Mouse (Mus musculus): Measurements from ENCODE around the gene Pom121l2. TPM values are rescaled to one million over a fixed set of nuclear protein-coding genes. Genes with fewer than 3 reads are reported as not detected.
A peak's percentile ranks its signal among the peaks of the same experiment; 100 is the strongest.

The Pom121l2 gene
- polyA plus RNA-seq (2015; fragmentation: Nextera tagmentation; extraction: Ambion mirVana), result not detected in 2 replicates

- Histone ChIP-seq H3K4me2 (ENCODE audit: low read depth, low read length) (peak within 1 kb of the TSS; percentile 71), H3K9ac (ENCODE audit: low read depth, low read length) (peak within 1 kb of the TSS; percentile 26), H3K4me3 (ENCODE audit: low read depth, low read length) (peak within 1 kb of the TSS; percentile 54), H3K4me1 (ENCODE audit: control insufficient read depth, low read depth, low read length) (peaks cover 2% of the 10 kb centered on the region; the same call in 1 of the 2 replicates), H3K27me3 (ENCODE audit: control insufficient read depth, insufficient read depth, low read depth, low read length) (peaks cover 43% of the 10 kb centered on the region), H3K9me3 (replicated peaks; ENCODE audit: control insufficient read depth, low read length) (no peaks in the 10 kb centered on the region), H3K36me3 (ENCODE audit: control insufficient read depth, insufficient read depth) (no peaks in the 10 kb centered on the region), H3K27ac (ENCODE audit: low read length) (no peak within 1 kb of the TSS)
- ATAC-seq (ENCODE audit: low read depth), result no peak
- under 1% methylated on average over 58 of the region's 58 CpGs for WGBS (ENCODE audit: insufficient replicate concordance)
Observed at GRCm38 (mm10) chr13:21980981-21981802, at the start of gene Pom121l2. Gene Pom121l2, plus strand, starts transcription at chr13:21981194.

DNA sequence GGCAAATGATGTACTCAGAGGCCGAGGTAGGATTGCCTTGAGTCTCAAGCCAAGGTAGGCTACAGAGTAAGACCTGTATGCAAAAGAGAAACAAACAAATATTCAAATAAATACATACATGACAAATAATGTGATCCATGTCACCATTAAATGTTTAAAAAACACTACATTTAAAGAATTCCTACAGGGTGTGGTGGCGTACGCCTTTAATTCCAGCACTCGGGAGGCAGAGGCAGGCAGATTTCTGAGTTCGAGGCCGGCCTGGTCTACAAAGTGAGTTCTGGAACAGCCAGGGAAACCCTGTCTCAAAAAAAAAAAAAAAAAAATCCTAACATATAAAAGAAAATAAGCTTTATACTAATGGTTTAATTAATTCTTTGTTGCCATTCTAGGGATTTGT is 49.3 kb upstream of the Pom121l2 start:
- H3K4me1 ChIP-seq (ENCODE audit: control insufficient read depth, low read depth, low read length), result peaks cover 23% of the 10 kb centered on the region
- no peak overlapping the region for H3K9ac ChIP-seq (ENCODE audit: low read depth, low read length)
- no peak overlapping the region for H3K4me3 ChIP-seq (ENCODE audit: low read depth, low read length)
- H3K4me2 ChIP-seq (ENCODE audit: low read depth, low read length), result no peak overlapping the region
- ATAC-seq (ENCODE audit: low read depth), result no peak
- H3K27ac ChIP-seq (ENCODE audit: low read length), result no peak overlapping the region
- H3K36me3 ChIP-seq (ENCODE audit: control insufficient read depth, insufficient read depth), result no peaks in the 10 kb centered on the region
- H3K9me3 ChIP-seq (replicated peaks; ENCODE audit: control insufficient read depth, low read length), result no peaks in the 10 kb centered on the region
- H3K27me3 ChIP-seq (ENCODE audit: control insufficient read depth, insufficient read depth, low read depth, low read length), result no peaks in the 10 kb centered on the region
- 69% methylated on average over 6 of the region's 6 CpGs for WGBS (ENCODE audit: insufficient replicate concordance)

DNA sequence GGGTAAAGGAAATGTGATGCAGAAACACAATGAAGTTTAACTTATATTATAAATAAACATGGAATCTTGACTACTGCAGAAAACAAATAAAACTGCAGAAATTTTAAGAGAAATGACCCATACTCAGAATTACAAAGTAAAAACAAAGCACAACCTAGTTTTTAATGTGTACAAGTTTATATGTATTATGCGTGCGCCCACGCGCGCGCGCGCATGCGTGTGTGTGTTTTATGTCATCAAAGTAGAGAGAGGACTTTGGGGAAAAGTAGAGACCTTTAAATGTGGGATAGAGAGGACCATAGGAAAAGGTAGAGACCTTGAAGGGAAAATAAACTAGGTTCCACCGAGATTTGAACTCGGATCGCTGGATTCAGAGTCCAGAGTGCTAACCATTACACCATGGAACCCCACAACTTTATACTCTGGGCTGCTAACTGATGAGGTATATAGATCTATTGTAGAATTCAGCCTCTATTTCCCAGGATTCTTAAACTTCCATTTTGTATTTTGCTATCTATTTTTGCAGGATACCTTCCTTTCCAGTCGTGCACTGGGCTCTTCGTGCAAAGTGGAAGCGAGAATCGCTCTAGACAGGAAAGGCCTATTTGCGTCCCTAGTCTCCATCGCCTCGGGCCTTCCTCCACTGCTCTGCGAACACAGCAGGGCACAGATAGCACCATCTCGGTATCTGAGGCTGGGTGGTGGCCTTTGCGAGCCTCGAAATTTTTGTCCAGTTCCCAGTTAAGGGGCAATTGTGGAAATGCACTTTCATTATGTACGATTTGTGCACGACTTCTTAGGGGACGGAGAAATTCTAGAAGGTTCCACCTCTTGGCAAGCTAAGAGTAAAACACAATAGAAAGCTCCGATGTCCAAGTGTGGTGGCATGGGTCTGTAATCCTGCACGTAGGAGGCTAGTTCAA is 47.1 kb upstream of the Pom121l2 start:
- Histone ChIP-seq H3K4me3 (ENCODE audit: low read depth, low read length) (peak overlapping the region; percentile 41), H3K27ac (ENCODE audit: low read length) (peak overlapping the region; percentile 60), H3K4me1 (ENCODE audit: control insufficient read depth, low read depth, low read length) (peaks cover 30% of the 10 kb centered on the region)

DNA sequence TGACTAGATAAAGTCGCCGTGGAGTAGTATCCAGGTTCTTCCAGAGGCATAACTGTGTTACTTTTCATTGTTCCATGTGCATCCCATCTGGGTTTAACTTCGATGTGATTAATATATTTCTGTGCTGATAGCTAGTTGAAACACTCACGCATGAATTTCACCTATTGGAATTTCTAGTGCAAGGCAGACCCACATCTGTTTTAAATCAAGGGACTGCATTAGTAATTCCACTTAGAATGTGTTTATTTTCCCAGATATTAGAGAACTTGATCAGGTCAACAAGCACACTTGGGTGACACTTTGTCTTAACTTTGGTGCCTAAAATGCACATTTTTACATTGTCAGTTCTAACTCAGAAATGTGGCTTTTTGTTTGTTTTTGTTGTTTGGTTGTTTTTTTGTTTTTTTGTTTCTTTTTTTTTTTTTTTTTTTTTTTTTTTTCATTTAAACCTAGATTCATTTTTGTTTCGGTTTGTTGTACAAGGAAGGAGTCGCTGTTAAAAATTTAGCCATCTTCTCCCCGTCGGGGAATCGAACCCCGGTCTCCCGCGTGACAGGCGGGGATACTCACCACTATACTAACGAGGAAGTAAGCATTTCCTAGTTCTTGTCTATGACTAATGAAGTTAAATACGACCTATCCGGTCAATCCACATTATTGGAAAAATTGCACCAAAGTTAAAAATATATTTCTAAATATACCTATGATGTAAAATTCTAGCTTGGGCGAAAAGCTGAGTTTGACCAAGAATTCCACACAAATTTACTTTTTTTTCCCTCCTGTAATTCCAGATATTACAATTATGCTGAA is 45.8 kb upstream of the Pom121l2 start:
- H3K4me1 ChIP-seq (ENCODE audit: control insufficient read depth, low read depth, low read length), result peaks cover 25% of the 10 kb centered on the region
- ATAC-seq (ENCODE audit: low read depth), result no peak
- H3K9me3 ChIP-seq (replicated peaks; ENCODE audit: control insufficient read depth, low read length), result no peaks in the 10 kb centered on the region
- H3K36me3 ChIP-seq (ENCODE audit: control insufficient read depth, insufficient read depth), result no peaks in the 10 kb centered on the region
- peak overlapping the region; percentile 72 for H3K4me2 ChIP-seq (ENCODE audit: low read depth, low read length)
- H3K27me3 ChIP-seq (ENCODE audit: control insufficient read depth, insufficient read depth, low read depth, low read length), result no peaks in the 10 kb centered on the region
- H3K4me3 ChIP-seq (ENCODE audit: low read depth, low read length), result peak overlapping the region; percentile 2; the same call in 1 of the 2 replicates
- H3K9ac ChIP-seq (ENCODE audit: low read depth, low read length), result no peak overlapping the region
- H3K27ac ChIP-seq (ENCODE audit: low read length), result no peak overlapping the region
- 11% methylated on average over 17 of the region's 17 CpGs for WGBS (ENCODE audit: insufficient replicate concordance)

More for the DNA sequence above, 47.1 kb upstream of the Pom121l2 start:
- H3K36me3 ChIP-seq (ENCODE audit: control insufficient read depth, insufficient read depth), result no peaks in the 10 kb centered on the region
- peak; percentile 20; the same call in 1 of the 2 replicates for ATAC-seq (ENCODE audit: low read depth)
- no peaks in the 10 kb centered on the region for H3K27me3 ChIP-seq (ENCODE audit: control insufficient read depth, insufficient read depth, low read depth, low read length)
- peak overlapping the region; percentile 64 for H3K4me2 ChIP-seq (ENCODE audit: low read depth, low read length)
- 10% methylated on average over 28 of the region's 28 CpGs for WGBS (ENCODE audit: insufficient replicate concordance)
- no peaks in the 10 kb centered on the region for H3K9me3 ChIP-seq (replicated peaks; ENCODE audit: control insufficient read depth, low read length)
- peak overlapping the region; percentile 26; the same call in 1 of the 2 replicates for H3K9ac ChIP-seq (ENCODE audit: low read depth, low read length)

DNA sequence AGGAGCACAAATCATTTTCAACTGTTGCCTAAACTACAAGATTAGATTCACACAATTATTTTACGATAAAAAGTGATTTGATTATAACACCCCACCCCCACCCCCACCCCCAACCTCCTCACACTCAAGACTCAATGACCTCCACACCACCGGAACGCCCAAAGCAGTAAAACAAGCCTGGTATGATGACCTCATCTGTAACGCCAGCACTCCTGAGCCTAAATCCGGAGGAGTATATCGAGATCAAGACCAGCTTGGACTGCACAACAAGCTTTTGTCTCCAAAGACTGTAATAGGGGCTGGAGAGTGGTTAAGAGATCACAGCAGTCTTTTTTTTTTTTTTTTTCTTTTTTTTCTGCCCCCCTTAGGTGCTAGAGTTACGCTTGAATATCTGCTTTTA is 45.2 kb upstream of the Pom121l2 start:
- 0 out of 2 replicates have a peak overlapping the region, but pooled peaks have one; percentile 36 for H3K9ac ChIP-seq (ENCODE audit: low read depth, low read length)
- WGBS (ENCODE audit: insufficient replicate concordance), result 1% methylated on average over 7 of the region's 7 CpGs
- H3K27me3 ChIP-seq (ENCODE audit: control insufficient read depth, insufficient read depth, low read depth, low read length), result no peaks in the 10 kb centered on the region
- H3K36me3 ChIP-seq (ENCODE audit: control insufficient read depth, insufficient read depth), result no peaks in the 10 kb centered on the region
- no peak overlapping the region for H3K27ac ChIP-seq (ENCODE audit: low read length)
- peak overlapping the region; percentile 72 for H3K4me2 ChIP-seq (ENCODE audit: low read depth, low read length)
- H3K4me3 ChIP-seq (ENCODE audit: low read depth, low read length), result peak overlapping the region; percentile 44
- H3K4me1 ChIP-seq (ENCODE audit: control insufficient read depth, low read depth, low read length), result peaks cover 25% of the 10 kb centered on the region
- no peaks in the 10 kb centered on the region for H3K9me3 ChIP-seq (replicated peaks; ENCODE audit: control insufficient read depth, low read length)
- ATAC-seq (ENCODE audit: low read depth), result no peak

GRCm38 (mm10) chr13:21936968-21937367 is 44.0 kb upstream of the Pom121l2 start:
- ATAC-seq (ENCODE audit: low read depth), result peak; percentile 76
- Histone ChIP-seq H3K9me3 (replicated peaks; ENCODE audit: control insufficient read depth, low read length) (no peaks in the 10 kb centered on the region), H3K27ac (ENCODE audit: low read length) (no peak overlapping the region), H3K4me3 (ENCODE audit: low read depth, low read length) (peak overlapping the region; percentile 44), H3K4me2 (ENCODE audit: low read depth, low read length) (peak overlapping the region; percentile 72), H3K4me1 (ENCODE audit: control insufficient read depth, low read depth, low read length) (peaks cover 29% of the 10 kb centered on the region), H3K9ac (ENCODE audit: low read depth, low read length) (peak overlapping the region; percentile 45), H3K27me3 (ENCODE audit: control insufficient read depth, insufficient read depth, low read depth, low read length) (no peaks in the 10 kb centered on the region), H3K36me3 (ENCODE audit: control insufficient read depth, insufficient read depth) (no peaks in the 10 kb centered on the region)
- WGBS (ENCODE audit: insufficient replicate concordance), result under 1% methylated on average over 17 of the region's 17 CpGs

- Histone ChIP-seq H3K4me3 (ENCODE audit: low read depth, low read length) (peak overlapping the region; percentile 65), H3K36me3 (ENCODE audit: control insufficient read depth, insufficient read depth) (no peaks in the 10 kb centered on the region), H3K27me3 (ENCODE audit: control insufficient read depth, insufficient read depth, low read depth, low read length) (no peaks in the 10 kb centered on the region), H3K9ac (ENCODE audit: low read depth, low read length) (peak overlapping the region; percentile 19), H3K27ac (ENCODE audit: low read length) (peak overlapping the region; percentile 34; the same call in 1 of the 2 replicates), H3K4me1 (ENCODE audit: control insufficient read depth, low read depth, low read length) (peaks cover 22% of the 10 kb centered on the region), H3K4me2 (ENCODE audit: low read depth, low read length) (peak overlapping the region; percentile 58), H3K9me3 (replicated peaks; ENCODE audit: control insufficient read depth, low read length) (no peaks in the 10 kb centered on the region)
- ATAC-seq (ENCODE audit: low read depth), result peak; percentile 67
- WGBS (ENCODE audit: insufficient replicate concordance), result 0% methylated on average over 19 of the region's 19 CpGs
Observed at GRCm38 (mm10) chr13:21940213-21940612, 40.8 kb upstream of the Pom121l2 start.

- Histone ChIP-seq H3K9ac (ENCODE audit: low read depth, low read length) (peak overlapping the region; percentile 19), H3K27me3 (ENCODE audit: control insufficient read depth, insufficient read depth, low read depth, low read length) (no peaks in the 10 kb centered on the region), H3K9me3 (replicated peaks; ENCODE audit: control insufficient read depth, low read length) (no peaks in the 10 kb centered on the region), H3K36me3 (ENCODE audit: control insufficient read depth, insufficient read depth) (no peaks in the 10 kb centered on the region), H3K27ac (ENCODE audit: low read length) (peak overlapping the region; percentile 34; the same call in 1 of the 2 replicates), H3K4me1 (ENCODE audit: control insufficient read depth, low read depth, low read length) (peaks cover 25% of the 10 kb centered on the region), H3K4me3 (ENCODE audit: low read depth, low read length) (peak overlapping the region; percentile 65), H3K4me2 (ENCODE audit: low read depth, low read length) (peak overlapping the region; percentile 58)
- ATAC-seq (ENCODE audit: low read depth), result peak; percentile 58
- under 1% methylated on average over 16 of the region's 16 CpGs for WGBS (ENCODE audit: insufficient replicate concordance)
Observed at GRCm38 (mm10) chr13:21940811-21941321, 40.1 kb upstream of the Pom121l2 start.

All from liver, embryonic 16.5 days (tissue).